Comparison of ENCODE assay signal across 7 mouse cellular contexts in the genomic region with DNA sequence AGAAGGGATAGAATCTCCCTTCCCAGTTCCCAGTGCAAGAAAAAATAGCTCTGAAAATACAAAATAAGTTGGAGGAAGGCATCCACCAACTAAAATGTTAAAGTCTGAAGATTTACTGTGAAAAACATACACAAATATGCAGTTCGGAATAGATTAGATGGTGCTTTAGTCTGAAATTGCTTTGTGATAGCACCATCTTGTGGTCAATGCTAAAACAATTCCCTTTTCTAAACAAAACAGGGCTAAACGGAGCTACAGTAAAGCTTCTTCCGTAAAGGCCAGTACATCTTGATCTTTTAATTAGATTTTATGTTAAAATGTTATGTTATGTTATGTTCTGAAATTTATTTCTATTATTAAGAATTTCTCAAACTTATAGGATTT.
DNase-seq lines count a peak whose midpoint lies in the region; ATAC-seq and TF ChIP-seq lines count a peak whose summit lies in the region.

No protein-coding gene starts in this region.

- DNase-seq in layer of hippocampus, adult 9-10 months (ENCODE audit: low spot score): peak; percentile 63
- no peak for DNase-seq in layer of hippocampus, postnatal 25 days (ENCODE audit: extremely low spot score in 1 of 2, low spot score in 1 of 2)
- no peak for DNase-seq in Patski (ENCODE audit: low read depth, low spot score)
- peak; percentile 33 for DNase-seq in embryo, embryonic 9.5 days (ENCODE audit: extremely low spot score)
- DNase-seq in B cell, adult 2 months: no peak
- no peak for DNase-seq in adrenal gland, adult 2 months

- POLR2A ChIA-PET in Patski (lab: Charles Lee): no interaction called here

- CTCF ChIA-PET in Patski (lab: Charles Lee): interaction anchor here (1.4 to 2.0 kb wide), 3 partner anchors 10 to 112 kb away, joined by 3 to 6 read pairs (median 4); no protein-coding TSS in a partner anchor

- in situ Hi-C loops in Patski (cut with MboI; ENCODE audit: low pct_unique_long_range_greater_than_20kb): loop anchor here (25.0 kb wide), 2 partner anchors 499 to 1349 kb away; no protein-coding TSS in a partner anchor

- peak; percentile 43 for TF ChIP-seq CTCF in Patski (IDR thresholded peaks at IDR 0.05)

- peaks cover 4% of the 10 kb centered on the region for H3K27me3 ChIP-seq in Patski

- peak; percentile 71 for ATAC-seq in Patski
- peak; percentile 82 for ATAC-seq in megakaryocyte progenitor cell, adult 5-6 weeks (replicated peaks; ENCODE audit: poor library complexity)

Comparison
In these comparisons a context has a peak if more than half of its experiments do, and no peak if none do; other contexts are left out.
1. DNase-seq: peak in layer of hippocampus, adult 9-10 months (single experiment) and embryo, embryonic 9.5 days (single experiment); none in layer of hippocampus, postnatal 25 days (0 of 2), Patski (single experiment), B cell, adult 2 months (0 of 2) and adrenal gland, adult 2 months (single experiment).